Mouse (Mus musculus) fibroblast of lung, adult 2 months (primary cell): ENCODE measurements at regions not wholly inside any gene's neighbourhood (a gene's known extent, or its start where the extent isn't known, plus 50 kb on each side); places are given as distances from the start of the nearest gene placed in this dataset.

Experiments
- DNase-seq: peaks from one replicate; pipeline ENCODE4 v3.0.0-alpha.2; 2011; ENCODE audit warnings: low read depth

- DNase-seq: no peak
Measured at GRCm38 (mm10) chr14:97446793-97447192, 722.8 kb downstream of the Dach1 start.

GRCm38 (mm10) chr14:97440326-97440725 lies 729.2 kb downstream of the Dach1 start:
- DNase-seq: no peak

- DNase-seq: no peak
Measured at GRCm38 (mm10) chr14:97435453-97436233, 733.9 kb downstream of the Dach1 start.

- no peak for DNase-seq
Measured at GRCm38 (mm10) chr14:97431221-97431620, 738.3 kb downstream of the Dach1 start.

- DNase-seq: no peak
Measured at GRCm38 (mm10) chr14:97403176-97403795, 766.3 kb downstream of the Dach1 start.

GRCm38 (mm10) chr14:97396385-97396784 lies 773.2 kb downstream of the Dach1 start:
- DNase-seq: no peak

- no peak for DNase-seq
Measured at GRCm38 (mm10) chr14:97395750-97396377, 773.7 kb downstream of the Dach1 start.

- DNase-seq: no peak
Measured at GRCm38 (mm10) chr14:97389005-97389404, 780.6 kb downstream of the Dach1 start.

GRCm38 (mm10) chr14:97380131-97380530 lies 789.4 kb downstream of the Dach1 start:
- DNase-seq: no peak

GRCm38 (mm10) chr14:97356915-97357314 lies 812.6 kb downstream of the Dach1 start:
- no peak for DNase-seq

- no peak for DNase-seq
Measured at GRCm38 (mm10) chr14:97347970-97348369, 821.6 kb downstream of the Dach1 start.

- peak; percentile 5 for DNase-seq
Measured at GRCm38 (mm10) chr14:97331388-97331787, 812.5 kb upstream of the Klhl1 start.

- DNase-seq: no peak
Measured at GRCm38 (mm10) chr14:97329979-97330378, 811.1 kb upstream of the Klhl1 start.

GRCm38 (mm10) chr14:97293109-97293508 lies 774.2 kb upstream of the Klhl1 start:
- no peak for DNase-seq

GRCm38 (mm10) chr14:97287447-97287846 lies 768.5 kb upstream of the Klhl1 start:
- DNase-seq: no peak

GRCm38 (mm10) chr14:97258461-97258860 lies 739.6 kb upstream of the Klhl1 start:
- DNase-seq: no peak
